In genomic region chr16:14410611-14411010, GRCm38 (mm10) we compare ENCODE assay signal across 19 mouse cellular contexts. TPM values are rescaled to one million over a fixed set of nuclear protein-coding genes. Genes with fewer than 3 reads are reported as not detected.
DNase-seq lines count a peak whose midpoint lies in the region.
"Had no signal": no experiment of that assay in that cellular context is flagged by ENCODE, and none has a peak within 500 bp of the region (broad histone marks: within the 10 kb centered on the region; RNA-seq: fewer than 3 reads in every experiment).

No protein-coding gene starts in this region.

- 92% methylated on average over 7 of the region's 7 CpGs for WGBS in heart, embryonic 10.5 days

- H3K4me3 ChIP-seq in heart, embryonic 10.5 days = no peak overlapping the region

- H3K27ac ChIP-seq in heart, embryonic 10.5 days = no peak overlapping the region

- H3K4me1 ChIP-seq in heart, embryonic 10.5 days = no peaks in the 10 kb centered on the region

- peaks cover 8% of the 10 kb centered on the region; the same call in 1 of the 2 replicates for H3K36me3 ChIP-seq in heart, embryonic 10.5 days

- peak; percentile 85 for DNase-seq in heart, adult 11 months
- no peak for DNase-seq in heart, postnatal 25 days (ENCODE audit: low spot score)
- peak; percentile 62 for DNase-seq in heart, embryonic 10.5 days (ENCODE audit: low spot score)
- DNase-seq in heart, adult 9 months (ENCODE audit: low spot score in 2 of 2) = no peak
- peak; percentile 29 for DNase-seq in testis, postnatal 10 days (ENCODE audit: low spot score)
- no peak for DNase-seq in testis, postnatal 14 days (ENCODE audit: low spot score)
- DNase-seq: adrenal gland, adult 2 months; adrenal gland, adult 8-10 months; adrenal gland, postnatal 10 days; adrenal gland, postnatal 14 days; adrenal gland, postnatal 25 days; adrenal gland, postnatal 36 days; B cell, adult 2 months; cerebellum, adult 11 months; cerebellum, adult 11-12 months; cerebellum, adult 18-20 months had no signal

- no peaks in the 10 kb centered on the region for H3K9me3 ChIP-seq in heart, embryonic 10.5 days
- H3K9me3 ChIP-seq: G1E had no signal

- intact Hi-C loops in heart, postnatal 25 days (cut with DNase I) = no loop called here

- H3K27me3 ChIP-seq in heart, embryonic 10.5 days (ENCODE audit: insufficient read depth, poor library complexity, severe bottlenecking) = no peaks in the 10 kb centered on the region
- H3K27me3 ChIP-seq: CH12.LX, Patski had no signal

RNA-seq across cellular contexts. Expression of gene Abcc1, which starts 49.3 kb away (rescaled TPM):
- total RNA-seq in heart, postnatal 25 days (2021) = 10 to 100 TPM; 19.0 to 26.9 TPM
- 2.8 and 4.9 TPM in 2 replicates for polyA plus RNA-seq in heart, embryonic 10.5 days (2016; fragmentation: Nextera tagmentation; extraction: Ambion mirVana)

Comparison
In these comparisons a context has a peak if more than half of its experiments do, and no peak if none do; other contexts are left out.
1. DNase-seq: peak in heart, adult 11 months (single experiment), heart, embryonic 10.5 days (single experiment) and testis, postnatal 10 days (single experiment); none in heart, postnatal 25 days (single experiment), heart, adult 9 months (0 of 2) and testis, postnatal 14 days (single experiment).